Mouse (Mus musculus): Measurements from ENCODE around the gene Nadk2. TPM values are rescaled to one million over a fixed set of nuclear protein-coding genes. Genes with fewer than 3 reads are reported as not detected.

Nadk2 gene
- total RNA-seq, 1 experiment: 48.3 TPM

GRCm38 (mm10) chr15:9078481-9079300 is 7.6 kb downstream of the Nadk2 start:
- in situ Hi-C loops (cut with MboI; ENCODE audit: low sequenced_read_pairs in 2 of 2, unreplicated experiment in 2 of 2): no loop called here
- Histone ChIP-seq H3K27ac (ENCODE audit: insufficient read depth, low read depth, low read length, poor library complexity, severe bottlenecking) (no peak overlapping the region), H3K9ac (ENCODE audit: insufficient read depth, low read depth, low read length, poor library complexity, severe bottlenecking) (no peak overlapping the region), H3K4me1 (ENCODE audit: control insufficient read depth in 2 of 2, insufficient read depth in 2 of 2, low read length in 2 of 2, poor library complexity in 1 of 2) (peaks cover 0 to 16% of the 10 kb centered on the region in 2 experiments; a peak in 3 of 4 replicates), H3K4me3 (ENCODE audit: insufficient read depth in 1 of 2, low read depth in 1 of 2, low read length in 2 of 2, poor library complexity in 1 of 2, severe bottlenecking in 1 of 2) (no peak overlapping the region), H3K36me3 (ENCODE audit: control insufficient read depth, insufficient read depth, low read length, poor library complexity, severe bottlenecking) (no peaks in the 10 kb centered on the region), H3K9me3 (ENCODE audit: control insufficient read depth, insufficient read depth, low read depth, low read length) (no peaks in the 10 kb centered on the region)
- no peak for DNase-seq (ENCODE audit: low read depth, low spot score)
- TF ChIP-seq HCFC1 (IDR thresholded peaks at IDR 0.05; ENCODE audit: borderline replicate concordance, insufficient read depth, low read length) (no peak), ZC3H11A (IDR thresholded peaks at IDR 0.05; ENCODE audit: borderline replicate concordance, low read depth, low read length) (no peak), ZNF384 (IDR thresholded peaks at IDR 0.05; ENCODE audit: low read depth, low read length) (no peak), CHD2 (IDR thresholded peaks at IDR 0.05; ENCODE audit: low read depth, low read length) (no peak), MAFK (IDR thresholded peaks at IDR 0.05; ENCODE audit: insufficient read depth, low read depth, low read length) (no peak)

DNA sequence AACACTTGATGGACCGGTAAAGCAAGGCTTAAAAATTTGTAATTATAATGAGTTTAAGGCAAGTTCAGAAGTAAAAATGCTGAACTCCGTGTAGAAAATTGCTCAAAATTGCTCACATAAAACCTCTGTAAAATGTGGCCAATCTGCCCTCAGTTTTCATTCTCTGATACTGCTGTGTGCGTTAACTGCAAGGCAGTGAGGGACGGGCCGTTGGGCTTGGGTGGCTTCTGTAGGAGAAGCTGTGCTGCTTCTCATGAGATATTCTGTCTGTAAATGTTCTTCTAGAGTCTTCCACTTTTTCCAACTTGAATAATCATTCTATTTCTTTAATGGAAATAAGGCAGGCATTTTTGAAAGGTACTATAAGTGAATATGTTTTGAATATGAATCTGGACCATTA is 8.6 kb downstream of the Nadk2 start:
- in situ Hi-C loops (cut with MboI; ENCODE audit: low sequenced_read_pairs in 2 of 2, unreplicated experiment in 2 of 2): no loop called here
- peaks cover 0 to 16% of the 10 kb centered on the region in 2 experiments; a peak in 2 of 4 replicates for H3K4me1 ChIP-seq (ENCODE audit: control insufficient read depth in 2 of 2, insufficient read depth in 2 of 2, low read length in 2 of 2, poor library complexity in 1 of 2)
- H3K36me3 ChIP-seq (ENCODE audit: control insufficient read depth, insufficient read depth, low read length, poor library complexity, severe bottlenecking): no peaks in the 10 kb centered on the region
- H3K9ac ChIP-seq (ENCODE audit: insufficient read depth, low read depth, low read length, poor library complexity, severe bottlenecking): no peak overlapping the region
- no peak overlapping the region for H3K4me3 ChIP-seq (ENCODE audit: insufficient read depth in 1 of 2, low read depth in 1 of 2, low read length in 2 of 2, poor library complexity in 1 of 2, severe bottlenecking in 1 of 2)
- H3K27ac ChIP-seq (ENCODE audit: insufficient read depth, low read depth, low read length, poor library complexity, severe bottlenecking): no peak overlapping the region
- DNase-seq (ENCODE audit: low read depth, low spot score): no peak
- TF ChIP-seq ZC3H11A (IDR thresholded peaks at IDR 0.05; ENCODE audit: borderline replicate concordance, low read depth, low read length): no peak
- no peaks in the 10 kb centered on the region for H3K9me3 ChIP-seq (ENCODE audit: control insufficient read depth, insufficient read depth, low read depth, low read length)

DNA sequence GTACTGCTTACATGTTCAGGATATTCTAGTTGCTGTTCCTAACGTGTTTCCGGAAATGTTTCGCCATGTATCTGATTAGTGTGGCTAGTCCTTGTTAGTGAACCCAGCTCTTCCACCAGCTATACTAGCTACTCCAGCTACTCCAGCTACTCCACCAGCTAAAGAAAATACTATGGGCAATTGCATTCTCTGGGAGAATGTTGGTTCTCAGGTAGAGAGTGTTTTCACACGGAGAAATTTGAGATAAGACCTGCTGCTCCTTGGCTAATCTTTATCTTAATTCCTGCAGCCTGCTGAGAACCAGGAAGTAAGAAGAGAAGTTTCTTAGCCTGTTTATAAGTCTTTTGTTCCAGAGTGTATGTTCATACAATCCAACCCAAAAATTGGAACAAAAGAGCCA is 9.1 kb downstream of the Nadk2 start:
- no peak for DNase-seq (ENCODE audit: low read depth, low spot score)
- TF ChIP-seq MAFK (IDR thresholded peaks at IDR 0.05; ENCODE audit: insufficient read depth, low read depth, low read length) (no peak), CHD2 (IDR thresholded peaks at IDR 0.05; ENCODE audit: low read depth, low read length) (no peak), HCFC1 (IDR thresholded peaks at IDR 0.05; ENCODE audit: borderline replicate concordance, insufficient read depth, low read length) (no peak), ZC3H11A (IDR thresholded peaks at IDR 0.05; ENCODE audit: borderline replicate concordance, low read depth, low read length) (no peak), ZNF384 (IDR thresholded peaks at IDR 0.05; ENCODE audit: low read depth, low read length) (no peak)
- H3K27ac ChIP-seq (ENCODE audit: insufficient read depth, low read depth, low read length, poor library complexity, severe bottlenecking): no peak overlapping the region
- H3K9me3 ChIP-seq (ENCODE audit: control insufficient read depth, insufficient read depth, low read depth, low read length): no peaks in the 10 kb centered on the region
- peaks cover 4% of the 10 kb centered on the region; the same call in 1 of the 2 replicates for H3K36me3 ChIP-seq (ENCODE audit: control insufficient read depth, insufficient read depth, low read length, poor library complexity, severe bottlenecking)
- peaks cover 0 to 14% of the 10 kb centered on the region in 2 experiments; a peak in 2 of 4 replicates for H3K4me1 ChIP-seq (ENCODE audit: control insufficient read depth in 2 of 2, insufficient read depth in 2 of 2, low read length in 2 of 2, poor library complexity in 1 of 2)
- H3K9ac ChIP-seq (ENCODE audit: insufficient read depth, low read depth, low read length, poor library complexity, severe bottlenecking): no peak overlapping the region
- in situ Hi-C loops (cut with MboI; ENCODE audit: low sequenced_read_pairs in 2 of 2, unreplicated experiment in 2 of 2): no loop called here
- no peak overlapping the region for H3K4me3 ChIP-seq (ENCODE audit: insufficient read depth in 1 of 2, low read depth in 1 of 2, low read length in 2 of 2, poor library complexity in 1 of 2, severe bottlenecking in 1 of 2)

DNA sequence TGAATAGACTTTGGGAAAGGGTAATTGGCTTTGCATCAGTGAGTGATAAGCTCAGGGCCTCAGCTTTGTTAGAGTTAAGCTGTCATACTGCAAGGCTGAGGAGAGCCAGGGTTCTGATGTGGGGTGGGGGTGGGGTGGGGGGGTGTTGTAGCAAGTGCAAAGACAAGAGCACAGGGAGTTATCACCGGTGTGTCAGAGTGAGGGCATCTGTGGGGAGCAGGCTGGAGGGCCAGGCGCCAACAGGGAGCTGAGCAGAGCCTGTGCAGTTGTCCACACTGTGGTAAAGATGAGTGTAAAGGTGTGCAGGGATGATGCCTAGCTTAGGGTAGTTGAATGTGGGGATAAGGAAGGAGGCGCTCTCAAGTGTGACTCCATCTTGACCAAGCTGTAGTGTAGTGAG is 10.2 kb downstream of the Nadk2 start:
- TF ChIP-seq MAFK (IDR thresholded peaks at IDR 0.05; ENCODE audit: insufficient read depth, low read depth, low read length): no peak
- TF ChIP-seq HCFC1 (IDR thresholded peaks at IDR 0.05; ENCODE audit: borderline replicate concordance, insufficient read depth, low read length): no peak
- no peak for TF ChIP-seq ZC3H11A (IDR thresholded peaks at IDR 0.05; ENCODE audit: borderline replicate concordance, low read depth, low read length)
- no peak for TF ChIP-seq ZNF384 (IDR thresholded peaks at IDR 0.05; ENCODE audit: low read depth, low read length)
- TF ChIP-seq CHD2 (IDR thresholded peaks at IDR 0.05; ENCODE audit: low read depth, low read length): no peak
- in situ Hi-C loops (cut with MboI; ENCODE audit: low sequenced_read_pairs in 2 of 2, unreplicated experiment in 2 of 2): no loop called here
- H3K36me3 ChIP-seq (ENCODE audit: control insufficient read depth, insufficient read depth, low read length, poor library complexity, severe bottlenecking): peaks cover 5% of the 10 kb centered on the region; the same call in 1 of the 2 replicates
- H3K4me1 ChIP-seq (ENCODE audit: control insufficient read depth in 2 of 2, insufficient read depth in 2 of 2, low read length in 2 of 2, poor library complexity in 1 of 2): peaks cover 0 to 12% of the 10 kb centered on the region in 2 experiments; a peak in 2 of 4 replicates
- no peak overlapping the region for H3K27ac ChIP-seq (ENCODE audit: insufficient read depth, low read depth, low read length, poor library complexity, severe bottlenecking)
- no peak overlapping the region for H3K9ac ChIP-seq (ENCODE audit: insufficient read depth, low read depth, low read length, poor library complexity, severe bottlenecking)
- no peak overlapping the region for H3K4me3 ChIP-seq (ENCODE audit: insufficient read depth in 1 of 2, low read depth in 1 of 2, low read length in 2 of 2, poor library complexity in 1 of 2, severe bottlenecking in 1 of 2)
- DNase-seq (ENCODE audit: low read depth, low spot score): no peak
- H3K9me3 ChIP-seq (ENCODE audit: control insufficient read depth, insufficient read depth, low read depth, low read length): no peaks in the 10 kb centered on the region

Data from ES-E14 (cell line).